Mouse (Mus musculus) naive thymus-derived CD4-positive, alpha-beta T cell, adult 2 months (primary cell): Measurements from ENCODE around the gene Adamtsl1.

ENCODE experiments used
- DNase-seq: peaks from one replicate; pipeline ENCODE4 v3.0.0-alpha.2; 2011; ENCODE audit warnings: low read depth

Adamtsl1 gene

DNA sequence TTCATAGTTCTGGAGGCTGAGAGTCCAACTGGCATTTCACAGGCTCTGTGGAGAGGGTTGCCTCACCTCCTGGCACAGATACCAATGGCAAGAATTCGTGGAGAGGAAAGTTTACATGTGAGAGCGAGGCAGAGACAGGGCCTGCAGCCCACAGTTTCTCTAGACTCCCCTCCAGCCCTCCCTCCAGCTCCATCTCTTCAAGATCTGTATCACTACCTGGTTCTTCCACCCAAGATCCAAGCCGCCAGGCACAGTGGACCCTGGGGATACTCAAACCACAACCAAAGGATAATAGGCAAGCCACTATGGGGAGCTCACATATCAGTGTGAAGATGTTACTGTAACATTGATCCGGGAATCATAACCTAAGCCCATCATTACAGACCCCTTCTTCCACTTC lies 546.6 kb downstream of the Adamtsl1 start:
- no peak for DNase-seq

DNA sequence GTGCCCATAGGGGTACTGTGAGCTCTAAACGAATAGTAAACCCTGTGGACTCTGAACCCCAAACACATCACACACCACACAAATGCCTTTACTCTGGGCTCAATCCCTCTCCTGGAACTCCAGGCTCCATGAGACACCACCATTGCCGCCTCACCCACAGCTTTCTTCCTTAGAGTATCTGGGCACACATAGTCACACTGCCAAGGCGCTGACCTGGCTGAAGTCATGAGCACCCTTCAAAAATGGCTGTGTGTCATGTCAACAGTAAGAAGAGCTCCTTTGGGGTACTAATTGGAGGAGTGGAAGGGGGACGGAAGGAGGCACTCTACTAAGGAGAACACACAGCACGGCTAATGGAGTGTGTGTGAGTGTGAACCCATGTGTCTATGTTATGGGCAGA lies 554.4 kb downstream of the Adamtsl1 start:
- no peak for DNase-seq

DNA sequence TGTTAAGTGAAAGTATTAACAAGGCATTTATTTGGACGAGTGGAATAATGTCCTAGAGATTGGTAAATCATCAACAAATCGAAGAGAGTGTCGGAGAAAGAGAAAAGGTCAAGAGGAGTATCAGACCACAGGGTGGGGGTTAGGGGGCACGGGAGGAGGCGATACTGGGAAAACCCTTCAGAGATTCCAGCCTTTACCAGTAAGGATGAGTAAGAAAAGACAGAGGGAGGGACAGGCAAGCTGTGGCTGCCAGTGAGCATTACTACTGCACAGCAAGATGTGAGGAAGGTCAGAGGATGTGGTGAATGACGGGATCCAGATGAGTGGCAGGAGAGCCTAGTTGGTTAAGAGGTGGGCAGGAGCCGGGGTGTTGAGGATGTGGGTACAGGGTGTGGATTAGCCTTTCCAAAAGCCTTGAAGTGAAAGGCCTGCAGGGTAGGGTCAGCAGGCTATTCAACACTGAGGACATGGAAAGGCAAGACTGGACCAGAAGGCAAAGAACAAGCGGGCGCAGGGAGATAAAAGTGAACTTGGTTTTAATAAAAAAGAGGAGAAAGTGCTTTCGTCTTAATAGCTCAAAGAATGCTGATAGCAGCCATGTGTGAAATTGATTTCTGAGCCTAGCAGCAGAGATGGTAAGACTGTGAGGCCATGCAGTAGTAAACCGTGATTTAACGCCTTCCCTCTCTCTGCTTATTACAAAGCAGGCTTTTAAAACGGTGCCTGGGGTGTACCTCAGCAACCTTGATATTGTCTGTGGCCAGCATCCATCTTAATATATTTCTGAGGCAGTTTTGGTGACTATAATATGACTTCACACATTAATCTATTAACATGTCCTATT lies 555.1 kb downstream of the Adamtsl1 start:
- no peak for DNase-seq

DNA sequence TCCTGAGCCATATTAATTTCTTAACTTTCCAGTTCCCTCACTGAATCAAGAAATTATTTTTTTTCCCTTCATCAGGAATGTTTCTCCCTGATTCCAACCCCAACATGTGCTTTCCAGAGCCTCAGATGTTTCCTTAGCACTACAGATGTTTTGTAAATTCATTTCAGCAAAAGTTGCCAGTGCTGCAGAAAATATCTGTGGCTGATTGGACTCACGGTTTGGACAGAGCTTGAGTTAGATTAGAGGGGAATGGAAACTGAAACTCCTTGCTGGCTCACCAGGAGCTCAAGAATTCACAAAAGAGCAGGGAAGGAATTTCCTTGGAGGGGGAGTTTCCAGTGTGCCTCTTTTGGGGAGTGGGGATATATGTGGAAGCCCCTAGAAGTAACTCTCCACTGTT lies 560.9 kb downstream of the Adamtsl1 start:
- no peak for DNase-seq

DNA sequence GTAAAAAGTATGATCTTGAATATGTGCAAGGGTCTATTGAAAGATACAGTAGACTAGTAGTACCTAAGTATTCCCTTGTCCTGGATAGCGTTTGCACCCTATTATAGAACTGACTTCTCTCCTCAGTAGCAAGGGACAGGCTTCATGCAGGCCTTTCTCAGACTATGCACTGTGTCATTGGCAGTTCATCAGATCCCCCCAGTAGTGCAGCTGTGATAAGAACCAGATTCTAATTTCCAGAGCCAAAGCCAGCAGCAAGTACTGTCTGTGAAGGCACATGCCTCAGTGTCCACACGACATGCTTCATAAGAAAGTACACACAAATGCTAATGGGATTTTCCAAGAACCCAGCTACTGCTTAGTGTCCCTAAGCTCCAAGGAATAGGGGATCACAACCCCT lies 563.4 kb downstream of the Adamtsl1 start:
- DNase-seq, result no peak

DNA sequence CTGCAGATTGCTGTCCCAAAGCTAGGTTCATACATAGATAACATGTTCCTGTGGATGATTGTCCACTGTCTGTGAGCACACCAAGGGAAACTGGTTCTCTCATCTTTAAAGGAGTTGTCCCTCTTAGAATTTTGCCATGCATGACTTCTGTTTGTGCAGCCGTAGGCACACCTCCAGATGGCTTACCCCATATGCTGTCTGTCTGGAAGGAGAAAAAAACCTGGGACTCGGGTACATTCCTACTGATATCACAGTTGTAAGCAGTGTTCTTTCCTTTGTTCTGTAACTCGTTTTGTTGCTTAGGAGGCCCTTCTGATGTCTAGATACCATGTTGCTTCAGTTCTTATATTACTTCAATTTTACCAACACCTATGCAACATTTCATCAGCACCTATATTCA lies 563.9 kb downstream of the Adamtsl1 start:
- no peak for DNase-seq

DNA sequence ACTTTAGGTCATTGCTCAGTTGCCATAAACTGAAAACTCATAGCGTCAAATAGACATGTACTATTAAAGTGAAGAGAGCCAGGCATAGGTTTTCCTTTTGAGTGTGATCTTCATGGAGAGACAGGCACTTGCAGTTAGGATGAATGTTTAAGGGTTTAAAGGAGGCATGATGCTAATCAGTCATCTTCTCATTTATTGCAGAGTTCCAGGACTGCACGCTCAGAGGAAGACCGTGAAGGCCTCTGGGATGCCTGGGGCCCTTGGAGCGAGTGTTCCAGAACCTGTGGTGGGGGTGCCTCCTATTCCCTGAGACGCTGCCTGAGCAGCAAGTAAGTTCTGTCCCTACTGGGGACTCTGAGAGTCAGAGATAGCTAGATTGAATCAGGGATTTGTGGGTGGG lies 573.5 kb downstream of the Adamtsl1 start:
- DNase-seq, result no peak

DNA sequence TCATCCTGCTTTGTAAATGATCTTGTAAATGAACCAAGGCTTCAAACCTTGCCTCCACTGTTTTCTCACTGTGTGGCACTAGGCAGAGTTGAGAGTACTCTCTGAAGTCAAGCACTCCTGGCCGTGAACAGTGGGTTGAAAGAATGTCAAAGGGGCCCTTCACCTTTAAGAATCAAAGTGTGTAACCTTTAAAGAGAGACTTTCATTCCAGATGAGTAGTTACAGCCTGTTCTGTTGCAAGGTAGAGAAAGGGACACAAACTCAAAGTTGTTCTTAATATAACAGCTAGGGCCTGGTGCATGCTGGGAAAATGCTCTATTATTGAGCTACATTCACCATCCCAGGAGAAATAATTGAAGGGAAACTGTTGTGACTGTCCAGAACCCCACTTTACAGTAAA lies 589.2 kb downstream of the Adamtsl1 start:
- no peak for DNase-seq

DNA sequence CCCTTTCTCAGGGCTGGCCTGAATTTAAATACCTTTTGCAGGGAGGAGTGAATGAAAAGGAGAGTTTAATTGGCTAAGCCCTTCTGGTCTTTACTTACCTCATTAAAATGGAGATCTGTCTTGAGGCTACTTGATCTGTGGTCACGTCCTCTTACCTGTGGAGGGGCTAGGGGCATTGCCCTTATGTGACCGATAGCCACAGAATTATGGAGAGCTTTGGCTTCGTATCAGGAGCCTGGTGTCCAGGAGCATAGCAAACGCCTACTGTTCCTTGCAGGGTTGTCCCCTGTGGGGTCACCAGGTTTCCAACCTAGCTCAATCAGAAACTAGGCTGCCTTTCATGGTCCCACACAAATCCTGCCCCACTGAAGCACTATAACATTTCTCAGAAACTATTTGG lies 594.4 kb downstream of the Adamtsl1 start:
- DNase-seq, result no peak

DNA sequence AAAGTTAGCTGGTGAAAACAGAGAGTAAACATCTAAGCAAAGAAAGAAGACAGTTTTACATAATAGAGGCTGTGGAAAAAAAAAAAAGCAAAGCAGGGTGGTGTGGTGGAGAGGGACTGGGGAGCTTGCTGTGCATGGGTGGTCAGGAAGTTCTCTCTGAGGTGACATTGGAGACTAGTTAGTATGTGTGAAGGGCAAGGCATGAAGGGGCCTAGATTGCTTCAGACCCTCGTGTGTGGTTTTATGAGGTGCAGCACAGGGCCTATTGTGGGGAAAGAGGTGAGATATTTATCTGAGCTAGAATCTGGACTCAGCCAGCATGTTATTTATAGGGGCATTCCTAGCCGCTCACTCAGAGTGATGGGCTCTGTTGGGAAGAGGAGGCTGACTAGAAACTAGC lies 605.1 kb downstream of the Adamtsl1 start:
- DNase-seq, result no peak

DNA sequence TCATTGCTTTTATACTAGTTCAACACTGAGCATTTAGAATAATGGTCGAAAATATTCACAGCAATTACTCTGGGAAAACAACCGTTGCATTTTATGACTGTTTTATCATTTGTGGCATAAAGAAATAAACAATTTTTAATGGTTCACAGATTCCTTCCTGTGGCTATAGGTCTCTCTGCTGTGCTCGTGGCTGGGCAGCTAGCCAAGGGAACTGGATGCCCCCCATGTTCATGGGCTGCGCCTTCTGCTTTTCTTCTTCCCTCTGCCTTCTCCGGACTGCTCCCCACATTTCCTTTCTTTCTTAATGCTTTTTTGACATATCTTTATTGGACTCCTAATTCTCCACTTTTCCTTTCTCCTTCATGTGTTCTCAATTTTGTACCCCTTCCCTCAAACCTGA lies 608.5 kb downstream of the Adamtsl1 start:
- DNase-seq, result no peak

DNA sequence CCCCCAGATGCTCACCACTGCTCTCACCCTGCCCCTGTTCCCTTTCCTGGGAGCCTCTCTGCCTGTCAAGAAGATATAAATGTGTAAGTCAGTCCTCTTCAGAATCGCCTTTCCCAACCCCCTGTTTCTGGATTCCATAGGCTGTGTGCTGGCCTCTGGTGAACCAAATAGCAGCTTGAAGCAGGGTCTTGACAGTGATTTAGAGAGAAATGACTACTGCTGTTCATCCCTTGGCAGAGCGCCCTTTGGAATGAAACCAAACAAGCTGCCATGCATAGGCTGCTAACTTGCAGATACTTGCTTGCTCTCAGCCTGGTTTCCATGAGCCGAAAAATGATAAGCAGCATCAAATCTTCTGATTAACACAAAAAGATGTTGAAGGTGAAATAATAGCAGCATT lies 610.4 kb downstream of the Adamtsl1 start:
- no peak for DNase-seq

DNA sequence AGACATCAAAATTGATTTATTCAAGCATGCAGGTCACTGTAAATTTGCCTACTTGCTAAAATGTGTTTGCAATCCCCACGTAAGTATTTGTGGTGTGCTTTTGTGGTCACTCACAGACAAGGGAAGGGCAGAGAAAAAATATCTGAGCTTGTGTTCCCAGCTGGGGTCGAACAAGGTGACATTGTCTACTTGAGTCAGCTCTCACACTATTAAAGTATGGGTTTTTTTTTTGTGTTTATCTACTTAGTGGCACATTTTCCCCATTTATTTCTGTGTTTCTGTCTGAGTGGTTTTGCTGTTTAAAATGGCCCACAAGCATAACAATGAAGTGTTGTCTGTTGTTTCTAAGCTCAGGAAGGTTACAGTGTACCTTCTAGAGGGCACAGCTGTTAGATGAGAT lies 612.7 kb downstream of the Adamtsl1 start:
- no peak for DNase-seq

DNA sequence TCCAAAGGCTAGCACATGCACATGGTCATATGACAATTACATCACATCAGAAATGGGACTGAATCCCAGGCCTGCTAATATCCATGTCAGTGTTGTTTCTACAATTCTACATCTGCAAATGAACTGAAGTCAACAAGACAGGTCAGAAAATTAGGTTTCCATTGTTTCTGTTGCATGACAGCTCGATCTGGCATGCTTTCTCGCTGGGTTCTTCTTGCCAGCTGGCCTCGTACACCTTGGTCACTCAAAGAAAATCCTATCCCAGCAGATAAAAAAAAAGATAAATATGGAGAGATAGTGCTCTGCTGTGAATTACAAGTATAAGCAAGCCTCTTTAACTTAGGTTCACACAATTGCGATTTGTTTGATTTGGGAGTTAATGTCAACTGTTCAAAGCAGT lies 644.6 kb downstream of the Adamtsl1 start:
- DNase-seq, result no peak

DNA sequence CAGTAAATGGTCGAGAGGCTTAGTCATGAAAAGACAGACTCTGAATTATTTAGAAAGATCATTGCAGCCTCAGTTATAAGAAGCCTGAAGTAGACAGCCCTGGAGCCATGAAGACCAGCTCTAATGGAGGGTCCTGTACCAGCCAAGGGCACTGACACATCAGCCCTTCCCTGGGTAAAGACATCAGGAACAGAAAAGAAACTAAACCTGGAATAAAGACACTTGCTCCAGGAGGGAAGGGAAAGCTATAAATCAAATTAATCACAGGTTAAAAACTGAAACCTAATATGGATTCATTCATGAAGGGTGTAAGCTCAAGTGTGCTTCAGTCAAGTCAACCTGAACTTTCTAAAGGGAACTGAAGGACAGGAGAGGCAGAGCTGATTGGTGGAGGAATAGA lies 645.4 kb downstream of the Adamtsl1 start:
- no peak for DNase-seq

DNA sequence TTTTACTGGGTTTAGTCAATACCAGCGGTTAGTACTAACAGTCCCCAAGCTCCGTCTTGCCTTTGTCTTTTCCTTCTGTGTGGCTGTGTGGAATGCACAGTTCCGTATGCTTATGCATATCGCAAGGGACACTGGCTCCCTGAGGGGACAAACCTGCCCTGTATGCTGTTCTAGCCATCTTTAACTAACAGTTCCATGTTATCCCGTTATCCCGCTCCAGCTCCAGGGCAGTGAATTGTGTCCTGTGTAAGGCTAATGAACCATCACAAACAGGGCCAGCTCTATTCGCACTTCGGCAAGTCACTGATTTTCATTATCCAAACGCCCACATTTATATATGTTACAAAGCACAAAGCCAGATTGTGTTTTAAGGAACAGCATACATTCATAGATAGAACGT lies 656.8 kb downstream of the Adamtsl1 start:
- DNase-seq, result no peak

DNA sequence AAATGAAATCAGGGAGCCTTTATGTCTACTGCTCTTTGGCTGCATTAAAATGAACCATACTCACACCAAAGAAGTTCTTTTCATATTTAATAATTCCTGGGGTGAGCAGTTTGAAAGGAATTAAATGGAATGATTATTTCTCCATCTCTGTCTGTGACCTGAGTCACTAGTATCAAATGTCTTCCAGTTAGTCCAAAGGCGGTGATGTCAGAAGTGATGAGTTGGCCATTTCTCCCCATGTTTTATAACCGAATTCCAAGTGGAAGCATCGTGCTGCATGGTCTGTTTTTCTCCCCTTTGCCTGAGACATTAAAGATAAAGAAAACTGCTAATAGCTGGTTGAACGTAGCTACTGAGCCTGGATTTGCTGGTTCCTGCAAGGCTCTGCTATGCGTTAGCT lies 657.5 kb downstream of the Adamtsl1 start:
- DNase-seq, result no peak

DNA sequence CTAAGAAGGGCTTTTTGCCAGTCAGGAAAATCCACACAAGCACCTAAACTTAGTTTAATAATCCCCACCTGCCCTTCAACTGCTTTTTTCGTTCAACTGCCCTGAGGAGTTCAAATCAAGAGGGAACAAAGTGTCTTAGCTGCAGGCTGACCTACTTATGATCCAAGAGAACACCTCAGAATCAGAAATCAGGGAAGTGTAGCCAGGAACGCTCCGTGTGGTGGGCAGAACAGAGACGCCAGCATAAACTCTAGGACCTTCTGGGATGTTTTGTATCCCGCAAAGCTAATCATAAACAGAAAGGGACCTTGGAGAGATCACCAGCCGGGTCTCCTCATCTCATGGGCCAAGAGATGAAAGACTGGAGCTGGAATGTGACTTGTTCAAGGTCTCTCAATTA lies 663.5 kb downstream of the Adamtsl1 start:
- DNase-seq, result no peak

DNA sequence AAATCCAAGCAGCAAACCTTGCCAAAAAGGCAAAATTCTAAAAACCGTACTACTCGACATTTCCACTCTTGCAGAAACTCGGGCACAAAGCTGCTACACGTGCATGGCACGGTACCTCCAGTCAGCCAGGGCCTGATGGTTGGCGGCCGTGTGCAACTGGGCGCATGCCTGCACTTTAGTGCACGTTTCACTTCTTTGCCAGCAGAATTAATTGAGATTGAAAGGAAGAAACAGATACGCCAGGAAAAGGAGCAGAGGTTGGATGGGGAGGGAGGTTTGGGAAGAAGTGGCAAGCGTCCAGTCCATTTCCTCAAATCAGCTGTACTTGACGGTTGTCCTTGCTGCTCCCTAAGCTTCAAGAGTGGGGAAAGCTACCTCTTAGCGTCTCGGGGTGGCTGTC lies 664.1 kb downstream of the Adamtsl1 start:
- DNase-seq, result no peak

DNA sequence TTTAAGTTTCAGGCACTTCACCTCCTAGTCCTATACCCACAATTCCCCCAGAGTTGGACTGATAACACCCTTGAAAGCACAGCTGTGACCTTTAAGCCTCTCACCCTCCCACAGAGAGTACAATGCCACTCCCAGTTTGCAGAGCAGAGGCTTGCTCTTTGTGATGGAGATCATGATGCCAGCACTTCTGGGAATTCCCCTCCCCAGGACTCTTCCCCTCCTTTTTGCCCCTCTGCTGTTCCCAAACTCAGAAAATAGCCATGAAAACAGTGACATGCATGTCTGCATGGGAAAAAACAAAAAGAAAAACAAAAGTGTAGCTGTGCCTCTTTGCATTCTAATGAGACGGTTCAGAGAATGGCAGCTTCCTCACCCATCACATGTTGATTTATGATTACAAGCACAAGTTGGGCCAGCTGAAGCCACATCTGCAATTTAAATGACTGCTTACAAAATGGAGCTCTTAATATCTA lies 669.8 kb downstream of the Adamtsl1 start:
- DNase-seq, result no peak

DNA sequence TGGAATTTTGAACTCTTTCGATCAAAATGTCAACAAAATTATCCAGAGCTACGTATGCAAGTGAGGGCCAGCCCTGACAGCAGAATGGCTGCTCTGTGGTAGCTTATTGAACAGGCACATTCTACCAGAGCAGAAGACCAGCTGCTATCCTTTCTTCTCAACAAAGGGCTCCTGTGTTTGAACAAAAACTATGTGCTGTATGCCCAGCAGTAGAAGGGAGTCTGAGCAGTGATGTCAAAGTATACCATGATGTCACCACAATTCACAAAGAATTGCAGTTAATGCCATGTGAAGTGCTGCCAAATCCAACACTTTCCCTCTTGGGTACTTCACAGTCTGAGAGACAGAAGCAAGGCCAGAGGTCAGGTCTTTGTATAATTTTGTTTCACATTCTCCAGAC lies 675.9 kb downstream of the Adamtsl1 start:
- DNase-seq, result no peak

DNA sequence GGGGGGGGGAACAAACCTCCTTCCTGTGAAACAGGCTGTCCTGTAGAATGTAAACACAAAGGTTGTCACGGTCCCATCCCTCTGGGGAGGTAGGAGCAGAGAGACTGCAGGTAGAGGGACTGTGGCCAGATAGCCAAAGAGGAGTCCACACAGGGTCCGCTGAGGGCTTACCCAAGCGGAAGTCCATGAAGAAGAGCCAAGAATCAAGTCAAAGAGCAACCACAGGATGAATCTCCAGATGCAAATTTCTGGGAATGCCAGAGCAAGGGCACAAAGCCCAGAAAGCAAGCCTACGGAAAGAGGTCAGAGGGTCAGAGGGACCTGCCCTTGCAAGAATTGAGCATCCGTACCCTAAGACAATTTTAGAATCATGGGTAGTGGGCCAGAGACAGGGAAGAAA lies 677.2 kb downstream of the Adamtsl1 start:
- DNase-seq, result no peak

DNA sequence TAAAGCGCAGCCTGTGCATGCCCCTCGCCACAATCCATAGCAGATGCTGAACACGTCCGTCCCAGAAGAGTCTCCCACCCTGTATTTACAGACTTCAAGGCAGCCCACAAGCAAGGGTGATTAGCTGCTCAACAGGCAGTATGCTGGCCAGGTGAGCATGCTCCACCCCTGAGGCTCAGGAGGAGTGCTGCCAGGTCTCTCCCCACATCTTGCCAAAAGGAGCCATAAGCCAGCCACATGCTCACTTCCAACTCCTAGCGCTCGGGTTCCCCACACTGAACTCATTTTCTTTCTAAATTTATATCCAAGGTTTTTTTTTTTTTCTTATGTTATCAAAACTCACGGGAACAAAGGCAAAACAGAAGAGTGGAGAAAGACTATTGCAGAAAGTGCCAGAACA lies 687.8 kb downstream of the Adamtsl1 start:
- no peak for DNase-seq

DNA sequence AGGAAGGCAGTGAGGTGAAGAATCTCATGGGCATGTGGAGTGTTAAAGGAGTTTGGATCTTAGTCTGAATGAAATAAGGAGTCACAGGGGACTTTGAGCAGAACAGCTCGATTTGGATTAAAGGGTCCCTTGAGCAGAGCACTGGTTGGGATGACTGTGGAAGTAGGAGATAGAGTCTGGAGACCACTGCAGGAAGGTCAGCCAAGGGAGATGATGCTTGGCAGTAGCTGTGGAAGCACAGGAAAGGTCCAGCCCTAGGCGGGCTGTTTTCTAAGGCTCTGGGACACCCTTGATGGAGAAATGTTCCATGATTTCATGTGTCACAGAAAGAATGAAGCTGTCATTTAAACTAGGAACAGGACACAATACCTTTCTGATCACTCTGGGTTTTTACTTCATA lies 689.3 kb downstream of the Adamtsl1 start:
- no peak for DNase-seq
